Mouse (Mus musculus): ENCODE results near the gene Rpl31. TPM values are rescaled to one million over a fixed set of nuclear protein-coding genes. Genes with fewer than 3 reads are reported as not detected.
A peak's percentile ranks its signal among the peaks of the same experiment; 100 is the strongest.

Gene Rpl31
- 408 and 438 TPM in 2 replicates for polyA plus RNA-seq (2014; fragmentation: Nextera tagmentation; extraction: Ambion mirVana)

- peaks cover 9% of the 10 kb centered on the region for H3K4me1 ChIP-seq (ENCODE audit: control insufficient read depth, insufficient read depth, low read length)
- H3K27ac ChIP-seq (ENCODE audit: low read depth, low read length): peak within 1 kb of the TSS; percentile 90
- peaks cover 16% of the 10 kb centered on the region for H3K36me3 ChIP-seq (ENCODE audit: control insufficient read depth, insufficient read depth, low read length)
- H3K4me2 ChIP-seq: peak within 1 kb of the TSS; percentile 92
- no peaks in the 10 kb centered on the region for H3K9me3 ChIP-seq (replicated peaks; ENCODE audit: control insufficient read depth, low read length)
- H3K4me3 ChIP-seq (ENCODE audit: low read depth, low read length): peak within 1 kb of the TSS; percentile 94
- ATAC-seq (replicated peaks; ENCODE audit: insufficient number of reproducible peaks, low FRiP score, low TSS enrichment): peak; percentile 99
- H3K27me3 ChIP-seq (ENCODE audit: control insufficient read depth, insufficient read depth, low read length): no peaks in the 10 kb centered on the region
- H3K9ac ChIP-seq (ENCODE audit: low read depth, low read length): peak within 1 kb of the TSS; percentile 100
- under 1% methylated on average over 62 of the region's 62 CpGs for WGBS (ENCODE audit: insufficient replicate concordance)
These were observed at the start of gene Rpl31 for GRCm38 (mm10) chr1:39367601-39368266. Gene Rpl31 (plus strand): TSS chr1:39367842.

GRCm38 (mm10) chr1:39317935-39318334 lies 49.7 kb upstream of the Rpl31 start:
- no peaks in the 10 kb centered on the region for H3K9me3 ChIP-seq (replicated peaks; ENCODE audit: control insufficient read depth, low read length)
- H3K27ac ChIP-seq (ENCODE audit: low read depth, low read length): no peak overlapping the region
- H3K4me1 ChIP-seq (ENCODE audit: control insufficient read depth, insufficient read depth, low read length): no peaks in the 10 kb centered on the region
- H3K27me3 ChIP-seq (ENCODE audit: control insufficient read depth, insufficient read depth, low read length): no peaks in the 10 kb centered on the region
- WGBS (ENCODE audit: insufficient replicate concordance): 74% methylated on average over 2 of the region's 2 CpGs
- no peak overlapping the region for H3K9ac ChIP-seq (ENCODE audit: low read depth, low read length)
- no peaks in the 10 kb centered on the region for H3K36me3 ChIP-seq (ENCODE audit: control insufficient read depth, insufficient read depth, low read length)
- H3K4me3 ChIP-seq (ENCODE audit: low read depth, low read length): no peak overlapping the region
- no peak for ATAC-seq (replicated peaks; ENCODE audit: insufficient number of reproducible peaks, low FRiP score, low TSS enrichment)
- H3K4me2 ChIP-seq: no peak overlapping the region

GRCm38 (mm10) chr1:39318870-39319269 lies 48.8 kb upstream of the Rpl31 start:
- Histone ChIP-seq H3K36me3 (ENCODE audit: control insufficient read depth, insufficient read depth, low read length) (no peaks in the 10 kb centered on the region), H3K27me3 (ENCODE audit: control insufficient read depth, insufficient read depth, low read length) (no peaks in the 10 kb centered on the region), H3K9me3 (replicated peaks; ENCODE audit: control insufficient read depth, low read length) (no peaks in the 10 kb centered on the region), H3K9ac (ENCODE audit: low read depth, low read length) (no peak overlapping the region), H3K4me3 (ENCODE audit: low read depth, low read length) (no peak overlapping the region), H3K27ac (ENCODE audit: low read depth, low read length) (no peak overlapping the region), H3K4me2 (no peak overlapping the region), H3K4me1 (ENCODE audit: control insufficient read depth, insufficient read depth, low read length) (no peaks in the 10 kb centered on the region)
- no peak for ATAC-seq (replicated peaks; ENCODE audit: insufficient number of reproducible peaks, low FRiP score, low TSS enrichment)
- whole genome bisulfite sequencing (ENCODE audit: insufficient replicate concordance): 73% methylated on average over 7 of the region's 7 CpGs

GRCm38 (mm10) chr1:39321954-39322353 lies 45.7 kb upstream of the Rpl31 start:
- 72% methylated on average over 6 of the region's 6 CpGs for WGBS (ENCODE audit: insufficient replicate concordance)
- Histone ChIP-seq H3K36me3 (ENCODE audit: control insufficient read depth, insufficient read depth, low read length) (no peaks in the 10 kb centered on the region), H3K4me3 (ENCODE audit: low read depth, low read length) (no peak overlapping the region), H3K27me3 (ENCODE audit: control insufficient read depth, insufficient read depth, low read length) (no peaks in the 10 kb centered on the region), H3K27ac (ENCODE audit: low read depth, low read length) (no peak overlapping the region), H3K4me2 (no peak overlapping the region), H3K9ac (ENCODE audit: low read depth, low read length) (no peak overlapping the region), H3K9me3 (replicated peaks; ENCODE audit: control insufficient read depth, low read length) (no peaks in the 10 kb centered on the region), H3K4me1 (ENCODE audit: control insufficient read depth, insufficient read depth, low read length) (no peaks in the 10 kb centered on the region)
- no peak for ATAC-seq (replicated peaks; ENCODE audit: insufficient number of reproducible peaks, low FRiP score, low TSS enrichment)

- WGBS (ENCODE audit: insufficient replicate concordance): 78% methylated on average over 6 of the region's 6 CpGs
- Histone ChIP-seq H3K27me3 (ENCODE audit: control insufficient read depth, insufficient read depth, low read length) (no peaks in the 10 kb centered on the region), H3K9me3 (replicated peaks; ENCODE audit: control insufficient read depth, low read length) (no peaks in the 10 kb centered on the region), H3K27ac (ENCODE audit: low read depth, low read length) (no peak overlapping the region), H3K4me2 (no peak overlapping the region), H3K36me3 (ENCODE audit: control insufficient read depth, insufficient read depth, low read length) (no peaks in the 10 kb centered on the region), H3K9ac (ENCODE audit: low read depth, low read length) (no peak overlapping the region), H3K4me1 (ENCODE audit: control insufficient read depth, insufficient read depth, low read length) (peaks cover 4% of the 10 kb centered on the region; the same call in 1 of the 2 replicates), H3K4me3 (ENCODE audit: low read depth, low read length) (no peak overlapping the region)
- no peak for ATAC-seq (replicated peaks; ENCODE audit: insufficient number of reproducible peaks, low FRiP score, low TSS enrichment)
These were observed 42.4 kb upstream of the Rpl31 start for GRCm38 (mm10) chr1:39325228-39325627.

- Histone ChIP-seq H3K9me3 (replicated peaks; ENCODE audit: control insufficient read depth, low read length) (no peaks in the 10 kb centered on the region), H3K36me3 (ENCODE audit: control insufficient read depth, insufficient read depth, low read length) (no peaks in the 10 kb centered on the region), H3K4me3 (ENCODE audit: low read depth, low read length) (no peak overlapping the region), H3K4me1 (ENCODE audit: control insufficient read depth, insufficient read depth, low read length) (peaks cover 9% of the 10 kb centered on the region), H3K9ac (ENCODE audit: low read depth, low read length) (no peak overlapping the region), H3K27me3 (ENCODE audit: control insufficient read depth, insufficient read depth, low read length) (no peaks in the 10 kb centered on the region), H3K4me2 (no peak overlapping the region), H3K27ac (ENCODE audit: low read depth, low read length) (no peak overlapping the region)
- ATAC-seq (replicated peaks; ENCODE audit: insufficient number of reproducible peaks, low FRiP score, low TSS enrichment): no peak
- WGBS (ENCODE audit: insufficient replicate concordance): 64% methylated on average over 7 of the region's 7 CpGs
These were observed 40.1 kb upstream of the Rpl31 start for GRCm38 (mm10) chr1:39327546-39327945.

GRCm38 (mm10) chr1:39330857-39331594 lies 36.6 kb upstream of the Rpl31 start:
- Histone ChIP-seq H3K36me3 (ENCODE audit: control insufficient read depth, insufficient read depth, low read length) (no peaks in the 10 kb centered on the region), H3K9ac (ENCODE audit: low read depth, low read length) (no peak overlapping the region), H3K27me3 (ENCODE audit: control insufficient read depth, insufficient read depth, low read length) (0 out of 2 replicates have a peak, but pooled peaks cover 3% of the 10 kb centered on the region), H3K9me3 (replicated peaks; ENCODE audit: control insufficient read depth, low read length) (no peaks in the 10 kb centered on the region), H3K4me2 (no peak overlapping the region), H3K4me3 (ENCODE audit: low read depth, low read length) (no peak overlapping the region), H3K27ac (ENCODE audit: low read depth, low read length) (no peak overlapping the region), H3K4me1 (ENCODE audit: control insufficient read depth, insufficient read depth, low read length) (peaks cover 12% of the 10 kb centered on the region)
- ATAC-seq (replicated peaks; ENCODE audit: insufficient number of reproducible peaks, low FRiP score, low TSS enrichment): no peak
- WGBS (ENCODE audit: insufficient replicate concordance): 74% methylated on average over 7 of the region's 7 CpGs

GRCm38 (mm10) chr1:39332456-39332855 lies 35.2 kb upstream of the Rpl31 start:
- no peak overlapping the region for H3K4me3 ChIP-seq (ENCODE audit: low read depth, low read length)
- WGBS (ENCODE audit: insufficient replicate concordance): 73% methylated on average over 4 of the region's 4 CpGs
- no peak overlapping the region for H3K4me2 ChIP-seq
- peaks cover 9% of the 10 kb centered on the region for H3K4me1 ChIP-seq (ENCODE audit: control insufficient read depth, insufficient read depth, low read length)
- H3K27ac ChIP-seq (ENCODE audit: low read depth, low read length): no peak overlapping the region
- H3K36me3 ChIP-seq (ENCODE audit: control insufficient read depth, insufficient read depth, low read length): no peaks in the 10 kb centered on the region
- ATAC-seq (replicated peaks; ENCODE audit: insufficient number of reproducible peaks, low FRiP score, low TSS enrichment): no peak
- H3K9me3 ChIP-seq (replicated peaks; ENCODE audit: control insufficient read depth, low read length): no peaks in the 10 kb centered on the region
- no peak overlapping the region for H3K9ac ChIP-seq (ENCODE audit: low read depth, low read length)
- 0 out of 2 replicates have a peak, but pooled peaks cover 3% of the 10 kb centered on the region for H3K27me3 ChIP-seq (ENCODE audit: control insufficient read depth, insufficient read depth, low read length)

Measured in heart, embryonic 11.5 days (tissue).